Mouse (Mus musculus): Measurements from ENCODE around the gene Zfp280b. TPM values are rescaled to one million over a fixed set of nuclear protein-coding genes. Genes with fewer than 3 reads are reported as not detected.

The Zfp280b gene
- polyA plus RNA-seq, 1 experiment from 2014 or later, result 12.8 TPM

- no peak overlapping the region for H3K4me2 ChIP-seq
- no peak overlapping the region for H3K27ac ChIP-seq
- ATAC-seq (replicated peaks), result no peak
- H3K9me3 ChIP-seq, result no peaks in the 10 kb centered on the region
- no peaks in the 10 kb centered on the region for H3K4me1 ChIP-seq
- H3K36me3 ChIP-seq (replicated peaks), result no peaks in the 10 kb centered on the region
- no peak overlapping the region for H3K4me3 ChIP-seq
- no peaks in the 10 kb centered on the region for H3K27me3 ChIP-seq (replicated peaks)
- no peak overlapping the region for H3K9ac ChIP-seq
- 84% methylated on average over 6 of the region's 6 CpGs for WGBS
Observed at GRCm38 (mm10) chr10:76012922-76013321, 19.5 kb upstream of the Zfp280b start.

GRCm38 (mm10) chr10:76016886-76017285, 15.6 kb upstream of the Zfp280b start:
- 86% methylated on average over 3 of the region's 3 CpGs for WGBS

GRCm38 (mm10) chr10:76021728-76022127, 10.7 kb upstream of the Zfp280b start:
- 82% methylated on average over 3 of the region's 3 CpGs for WGBS
- no peaks in the 10 kb centered on the region for H3K4me1 ChIP-seq

More at GRCm38 (mm10) chr10:76016886-76017285, 15.6 kb upstream of the Zfp280b start:
- Histone ChIP-seq H3K36me3 (replicated peaks) (no peaks in the 10 kb centered on the region), H3K4me1 (no peaks in the 10 kb centered on the region), H3K4me3 (no peak overlapping the region), H3K9ac (no peak overlapping the region), H3K27me3 (replicated peaks) (no peaks in the 10 kb centered on the region), H3K4me2 (no peak overlapping the region), H3K9me3 (no peaks in the 10 kb centered on the region), H3K27ac (no peak overlapping the region)
- ATAC-seq (replicated peaks), result no peak

GRCm38 (mm10) chr10:76023921-76024320, 8.5 kb upstream of the Zfp280b start:
- H3K4me1 ChIP-seq, result no peaks in the 10 kb centered on the region
- no peaks in the 10 kb centered on the region for H3K27me3 ChIP-seq (replicated peaks)
- no peaks in the 10 kb centered on the region for H3K9me3 ChIP-seq
- WGBS, result 96% methylated on average over 6 of the region's 6 CpGs
- no peak overlapping the region for H3K4me3 ChIP-seq
- H3K4me2 ChIP-seq, result no peak overlapping the region
- H3K27ac ChIP-seq, result no peak overlapping the region
- no peaks in the 10 kb centered on the region for H3K36me3 ChIP-seq (replicated peaks)
- no peak for ATAC-seq (replicated peaks)
- H3K9ac ChIP-seq, result no peak overlapping the region

More at GRCm38 (mm10) chr10:76021728-76022127, 10.7 kb upstream of the Zfp280b start:
- ATAC-seq (replicated peaks), result no peak
- Histone ChIP-seq H3K36me3 (replicated peaks) (no peaks in the 10 kb centered on the region), H3K27me3 (replicated peaks) (no peaks in the 10 kb centered on the region), H3K27ac (no peak overlapping the region), H3K4me3 (no peak overlapping the region), H3K4me2 (no peak overlapping the region), H3K9ac (no peak overlapping the region), H3K9me3 (no peaks in the 10 kb centered on the region)

GRCm38 (mm10) chr10:76025470-76026190, 6.8 kb upstream of the Zfp280b start:
- Histone ChIP-seq H3K4me3 (no peak overlapping the region), H3K4me1 (no peaks in the 10 kb centered on the region), H3K9me3 (no peaks in the 10 kb centered on the region), H3K27ac (no peak overlapping the region), H3K36me3 (replicated peaks) (no peaks in the 10 kb centered on the region), H3K27me3 (replicated peaks) (no peaks in the 10 kb centered on the region), H3K9ac (no peak overlapping the region), H3K4me2 (no peak overlapping the region)
- 93% methylated on average over 10 of the region's 10 CpGs for WGBS
- no peak for ATAC-seq (replicated peaks)

- Histone ChIP-seq H3K4me3 (no peak overlapping the region), H3K36me3 (replicated peaks) (no peaks in the 10 kb centered on the region), H3K4me2 (no peak overlapping the region), H3K9ac (no peak overlapping the region), H3K27ac (no peak overlapping the region), H3K27me3 (replicated peaks) (no peaks in the 10 kb centered on the region), H3K9me3 (no peaks in the 10 kb centered on the region), H3K4me1 (0 out of 2 replicates have a peak, but pooled peaks cover 3% of the 10 kb centered on the region)
- no peak for ATAC-seq (replicated peaks)
- WGBS, result 66% methylated on average over 12 of the region's 12 CpGs
Observed at GRCm38 (mm10) chr10:76027127-76028015, 5.1 kb upstream of the Zfp280b start.

- H3K4me3 ChIP-seq, result no peak overlapping the region
- no peaks in the 10 kb centered on the region for H3K36me3 ChIP-seq (replicated peaks)
- no peaks in the 10 kb centered on the region for H3K9me3 ChIP-seq
- no peak overlapping the region for H3K9ac ChIP-seq
- no peak overlapping the region for H3K27ac ChIP-seq
- H3K4me2 ChIP-seq, result no peak overlapping the region
- WGBS, result 16% methylated on average over 4 of the region's 4 CpGs
- peaks cover 4% of the 10 kb centered on the region; the same call in 1 of the 2 replicates for H3K4me1 ChIP-seq
- no peak for ATAC-seq (replicated peaks)
- no peaks in the 10 kb centered on the region for H3K27me3 ChIP-seq (replicated peaks)
Observed at GRCm38 (mm10) chr10:76028016-76028366, 4.5 kb upstream of the Zfp280b start.

- H3K9me3 ChIP-seq, result no peaks in the 10 kb centered on the region
- H3K27me3 ChIP-seq (replicated peaks), result no peaks in the 10 kb centered on the region
- no peak overlapping the region for H3K4me2 ChIP-seq
- no peak overlapping the region for H3K9ac ChIP-seq
- ATAC-seq (replicated peaks), result no peak
- H3K4me1 ChIP-seq, result peaks cover 8% of the 10 kb centered on the region; the same call in 1 of the 2 replicates
- 75% methylated on average over 9 of the region's 9 CpGs for WGBS
- H3K27ac ChIP-seq, result no peak overlapping the region
- no peak overlapping the region for H3K4me3 ChIP-seq
- no peaks in the 10 kb centered on the region for H3K36me3 ChIP-seq (replicated peaks)
Observed at GRCm38 (mm10) chr10:76028396-76028795, 4.1 kb upstream of the Zfp280b start.

GRCm38 (mm10) chr10:76029276-76029675, 3.2 kb upstream of the Zfp280b start:
- ATAC-seq (replicated peaks), result no peak
- H3K4me2 ChIP-seq, result no peak overlapping the region
- peaks cover 17% of the 10 kb centered on the region for H3K4me1 ChIP-seq
- no peaks in the 10 kb centered on the region for H3K27me3 ChIP-seq (replicated peaks)
- H3K9me3 ChIP-seq, result no peaks in the 10 kb centered on the region
- H3K27ac ChIP-seq, result no peak overlapping the region
- H3K4me3 ChIP-seq, result no peak overlapping the region
- H3K36me3 ChIP-seq (replicated peaks), result no peaks in the 10 kb centered on the region
- no peak overlapping the region for H3K9ac ChIP-seq
- WGBS, result 68% methylated on average over 5 of the region's 5 CpGs

GRCm38 (mm10) chr10:76030496-76030895, 2.0 kb upstream of the Zfp280b start:
- Histone ChIP-seq H3K27ac (no peak overlapping the region), H3K4me2 (no peak overlapping the region), H3K36me3 (replicated peaks) (no peaks in the 10 kb centered on the region), H3K4me1 (peaks cover 18% of the 10 kb centered on the region), H3K9ac (no peak overlapping the region), H3K4me3 (no peak overlapping the region), H3K9me3 (no peaks in the 10 kb centered on the region), H3K27me3 (replicated peaks) (no peaks in the 10 kb centered on the region)
- no peak for ATAC-seq (replicated peaks)
- WGBS, result 59% methylated on average over 5 of the region's 5 CpGs

GRCm38 (mm10) chr10:76031511-76032401, 694 bp upstream of the Zfp280b start:
- ATAC-seq (replicated peaks), result peak; percentile 70; the same call in 1 of the 2 replicates
- WGBS, result 54% methylated on average over 14 of the region's 14 CpGs
- Histone ChIP-seq H3K9me3 (no peaks in the 10 kb centered on the region), H3K36me3 (replicated peaks) (no peaks in the 10 kb centered on the region; the same call in 1 of the 2 replicates), H3K4me3 (peak overlapping the region; percentile 92), H3K4me1 (peaks cover 18% of the 10 kb centered on the region), H3K4me2 (peak overlapping the region; percentile 78), H3K9ac (peak overlapping the region; percentile 85), H3K27me3 (replicated peaks) (no peaks in the 10 kb centered on the region), H3K27ac (peak overlapping the region; percentile 78)

GRCm38 (mm10) chr10:76033119-76033455, 637 bp downstream of the Zfp280b start:
- ATAC-seq (replicated peaks), result peak; percentile 9; the same call in 1 of the 2 replicates

More at GRCm38 (mm10) chr10:76033119-76033455, 637 bp downstream of the Zfp280b start:
- H3K4me1 ChIP-seq, result peaks cover 18% of the 10 kb centered on the region
- WGBS, result 18% methylated on average over 7 of the region's 7 CpGs
- peaks cover 7% of the 10 kb centered on the region; the same call in 1 of the 2 replicates for H3K36me3 ChIP-seq (replicated peaks)
- H3K9ac ChIP-seq, result peak overlapping the region; percentile 85
- H3K27me3 ChIP-seq (replicated peaks), result no peaks in the 10 kb centered on the region
- peak overlapping the region; percentile 78 for H3K4me2 ChIP-seq
- peak overlapping the region; percentile 92 for H3K4me3 ChIP-seq
- H3K9me3 ChIP-seq, result no peaks in the 10 kb centered on the region
- peak overlapping the region; percentile 78 for H3K27ac ChIP-seq
